Mouse (Mus musculus): ENCODE measurements around the gene Bysl. TPM values are rescaled to one million over a fixed set of nuclear protein-coding genes. Genes with fewer than 3 reads are reported as not detected.
A peak's percentile ranks its signal among the peaks of the same experiment; 100 is the strongest.

Bysl gene
- total and polyA plus RNA-seq, 3 experiments, result 69.3 to 85.4 TPM; not detected in 1

GRCm38 (mm10) chr17:47610849-47611660 is at the start of gene Bysl, which contains the start of the genes Med20 and Gm20517 (continued):
- TF ChIP-seq E2F4 (IDR thresholded peaks at IDR 0.05; ENCODE audit: borderline replicate concordance, low read depth, low read length), result peak; percentile 24; the same call in 1 of the 2 replicates
- no peak for TF ChIP-seq ZMIZ1 (IDR thresholded peaks at IDR 0.05; ENCODE audit: low read depth, low read length)
- no peak for TF ChIP-seq RCOR1 (IDR thresholded peaks at IDR 0.05; ENCODE audit: low read depth, low read length)
- no peak for TF ChIP-seq MEF2A (IDR thresholded peaks at IDR 0.05; ENCODE audit: extremely low read depth, insufficient replicate concordance, low read depth, low read length, poor library complexity, severe bottlenecking)

DNA sequence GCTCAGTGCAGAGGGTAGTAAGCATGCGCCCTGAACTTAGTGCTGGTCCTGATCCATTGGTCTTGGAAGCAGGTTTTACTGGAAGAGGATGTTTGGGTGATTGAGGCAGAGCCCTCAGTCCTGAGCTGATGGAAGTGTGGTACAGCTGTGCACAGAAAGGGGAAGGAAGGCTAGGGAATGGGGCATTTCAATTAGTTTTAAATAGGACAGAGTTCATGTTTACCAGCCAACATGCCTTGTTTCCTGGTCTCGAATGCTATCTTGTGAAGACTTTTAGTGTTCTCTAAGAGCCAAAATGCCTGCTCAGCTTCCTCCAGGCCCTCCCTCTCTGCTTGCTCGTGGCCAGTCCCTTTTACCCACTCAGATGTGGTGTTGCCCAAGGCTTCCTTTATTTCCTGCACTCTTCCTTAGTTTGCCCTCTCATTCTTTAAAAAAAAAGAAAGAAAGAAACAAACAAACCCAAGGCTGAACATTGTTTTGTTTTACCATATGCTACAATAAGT is 47.5 kb upstream of the Bysl start:
- Histone ChIP-seq H3K27ac (ENCODE audit: control insufficient read depth, low read depth, low read length) (no peak overlapping the region), H3K9me3 (replicated peaks; ENCODE audit: insufficient read depth, low read length) (no peaks in the 10 kb centered on the region), H3K4me3 (ENCODE audit: control insufficient read depth in 1 of 2, insufficient read depth in 1 of 2, low read depth in 2 of 2, low read length in 2 of 2) (no peak overlapping the region), H3K36me3 (ENCODE audit: control insufficient read depth in 1 of 2, insufficient read depth in 2 of 2, low read length in 2 of 2) (no peaks in the 10 kb centered on the region), H3K4me1 (ENCODE audit: control insufficient read depth in 1 of 2, insufficient read depth in 2 of 2, low read length in 2 of 2) (no peaks in the 10 kb centered on the region), H3K27me3 (ENCODE audit: control insufficient read depth in 1 of 2, insufficient read depth in 2 of 2, low read length in 2 of 2) (no peaks in the 10 kb centered on the region), H3K79me2 (ENCODE audit: control insufficient read depth, insufficient read depth, low read length, poor library complexity) (no peaks in the 10 kb centered on the region; the same call in 1 of the 2 replicates), H3K9ac (ENCODE audit: control insufficient read depth, low read depth, low read length, poor library complexity, severe bottlenecking) (no peak overlapping the region)
- no peak for DNase-seq (ENCODE audit: low read depth, low spot score)
- TF ChIP-seq ELF1 (IDR thresholded peaks at IDR 0.05; ENCODE audit: low read depth, low read length) (no peak), USF2 (IDR thresholded peaks at IDR 0.05; ENCODE audit: borderline replicate concordance in 1 of 2, insufficient read depth in 1 of 2, low read depth in 1 of 2, low read length in 2 of 2) (no peak), GATA1 (IDR thresholded peaks at IDR 0.05; ENCODE audit: low read depth, low read length) (no peak), TBP (IDR thresholded peaks at IDR 0.05; ENCODE audit: low read depth, low read length) (no peak), EP300 (IDR thresholded peaks at IDR 0.05; ENCODE audit: low read depth in 1 of 2, low read length in 2 of 2) (no peak)

DNA sequence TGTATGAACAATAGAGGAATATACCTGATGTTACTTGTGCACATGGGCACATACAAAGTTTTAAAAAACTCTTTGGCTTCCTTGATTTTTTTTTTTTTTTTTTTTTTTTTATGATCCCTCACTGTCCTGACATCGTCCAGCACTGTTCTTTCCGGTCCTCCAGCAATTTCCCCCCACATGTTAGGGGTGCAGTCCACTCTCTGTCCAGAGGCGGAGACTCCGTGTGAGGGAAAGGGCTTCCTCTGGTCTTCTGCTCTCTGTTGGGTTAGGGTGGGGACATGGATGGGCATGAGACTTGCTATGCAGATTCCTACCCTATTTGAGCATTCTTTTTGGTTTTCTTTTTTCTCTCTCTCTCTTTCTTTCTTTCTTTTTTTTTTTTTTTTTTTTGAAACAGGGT is 46.6 kb upstream of the Bysl start:
- no peak for DNase-seq (ENCODE audit: low read depth, low spot score)
- Histone ChIP-seq H3K27ac (ENCODE audit: control insufficient read depth, low read depth, low read length) (no peak overlapping the region), H3K79me2 (ENCODE audit: control insufficient read depth, insufficient read depth, low read length, poor library complexity) (no peaks in the 10 kb centered on the region), H3K4me1 (ENCODE audit: control insufficient read depth in 1 of 2, insufficient read depth in 2 of 2, low read length in 2 of 2) (no peaks in the 10 kb centered on the region), H3K9me3 (replicated peaks; ENCODE audit: insufficient read depth, low read length) (no peaks in the 10 kb centered on the region), H3K36me3 (ENCODE audit: control insufficient read depth in 1 of 2, insufficient read depth in 2 of 2, low read length in 2 of 2) (no peaks in the 10 kb centered on the region), H3K9ac (ENCODE audit: control insufficient read depth, low read depth, low read length, poor library complexity, severe bottlenecking) (no peak overlapping the region), H3K27me3 (ENCODE audit: control insufficient read depth in 1 of 2, insufficient read depth in 2 of 2, low read length in 2 of 2) (no peaks in the 10 kb centered on the region), H3K4me3 (ENCODE audit: control insufficient read depth in 1 of 2, insufficient read depth in 1 of 2, low read depth in 2 of 2, low read length in 2 of 2) (no peak overlapping the region)
- TF ChIP-seq MAX (IDR thresholded peaks at IDR 0.05; ENCODE audit: low read length) (no peak), E2F4 (IDR thresholded peaks at IDR 0.05; ENCODE audit: borderline replicate concordance, low read depth, low read length) (no peak), JUND (IDR thresholded peaks at IDR 0.05; ENCODE audit: low read depth, low read length) (no peak), KAT2A (conservative IDR thresholded peaks at IDR 0.05; ENCODE audit: low read depth, low read length) (no peak), GATA1 (IDR thresholded peaks at IDR 0.05; ENCODE audit: low read depth, low read length) (no peak), CHD2 (IDR thresholded peaks at IDR 0.05; ENCODE audit: low read length) (no peak), TCF12 (IDR thresholded peaks at IDR 0.05; ENCODE audit: low read depth, low read length) (no peak), EP300 (IDR thresholded peaks at IDR 0.05; ENCODE audit: low read depth in 1 of 2, low read length in 2 of 2) (no peak), UBTF (IDR thresholded peaks at IDR 0.05; ENCODE audit: borderline replicate concordance, insufficient read depth, low read depth, low read length) (no peak), POLR2AphosphoS5 (IDR thresholded peaks at IDR 0.05; ENCODE audit: borderline replicate concordance, low read depth, low read length) (no peak), ELF1 (IDR thresholded peaks at IDR 0.05; ENCODE audit: low read depth, low read length) (no peak), SIN3A (IDR thresholded peaks at IDR 0.05; ENCODE audit: low read length) (no peak), MEF2A (IDR thresholded peaks at IDR 0.05; ENCODE audit: extremely low read depth, insufficient replicate concordance, low read depth, low read length, poor library complexity, severe bottlenecking) (no peak), POLR2A (IDR thresholded peaks at IDR 0.05; ENCODE audit: control insufficient read depth in 1 of 2, insufficient read depth in 1 of 2, low read depth in 1 of 2, low read length in 2 of 2, poor library complexity in 1 of 2) (no peak)

All from MEL (cell line).